Mouse (Mus musculus): Measurements from ENCODE around the gene Cenpx. TPM values are rescaled to one million over a fixed set of nuclear protein-coding genes. Genes with fewer than 3 reads are reported as not detected.

Cenpx gene
- polyA plus RNA-seq, 1 experiment from 2014 or later: 123 TPM

DNA sequence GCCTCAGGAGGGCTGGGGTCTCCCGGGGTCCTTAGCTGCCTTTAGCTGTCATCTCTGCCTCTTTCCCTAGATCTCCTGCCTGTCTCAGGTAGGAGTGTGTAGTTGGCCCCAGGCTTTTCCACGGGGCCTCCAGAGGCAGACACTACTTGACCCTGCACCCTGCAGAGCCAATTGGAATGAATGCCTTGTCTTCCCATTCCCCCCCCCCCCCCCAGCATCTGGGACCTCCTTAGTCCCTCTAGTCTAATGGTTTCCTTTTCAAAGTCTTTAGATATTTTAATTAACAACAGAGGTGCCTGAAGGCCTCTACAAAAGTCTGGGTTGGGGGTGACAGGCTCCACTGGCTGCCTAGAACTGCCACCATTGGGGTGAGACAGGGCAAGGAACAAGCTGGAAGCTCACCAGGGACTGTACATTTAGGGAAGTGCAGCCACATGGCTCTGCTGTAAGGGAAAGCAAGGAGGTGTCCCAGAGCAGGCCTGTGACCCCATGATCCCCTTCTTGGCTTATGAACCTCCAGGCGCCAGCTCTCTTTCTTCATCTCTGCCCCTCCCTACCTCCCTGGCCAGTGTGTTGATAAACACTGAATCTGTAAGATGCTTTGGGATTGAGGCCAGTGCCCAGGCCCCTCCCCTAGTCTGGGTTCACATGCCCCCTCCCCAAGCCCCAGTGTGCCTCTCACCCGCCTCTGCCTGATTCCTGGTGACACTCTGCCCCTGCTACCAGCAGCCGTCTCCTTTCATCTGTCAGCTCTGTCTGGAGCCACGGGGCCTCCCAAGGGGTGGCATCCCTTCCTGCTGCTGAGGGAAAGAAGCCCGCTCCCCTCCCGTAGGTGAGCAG lies 8.8 kb downstream of the Cenpx start:
- H3K36me3 ChIP-seq: peaks cover 60% of the 10 kb centered on the region
- H3K4me1 ChIP-seq: peaks cover 78% of the 10 kb centered on the region
- DNase-seq (ENCODE audit: low spot score): peak; percentile 62
- H3K9me3 ChIP-seq (replicated peaks): no peaks in the 10 kb centered on the region
- H3K27me3 ChIP-seq (ENCODE audit: low read depth, poor library complexity, severe bottlenecking): no peaks in the 10 kb centered on the region
- H3K27ac ChIP-seq: peak overlapping the region; percentile 89
- 6% methylated on average over 8 of the region's 8 CpGs for WGBS
- H3K4me3 ChIP-seq: peak overlapping the region; percentile 37

DNA sequence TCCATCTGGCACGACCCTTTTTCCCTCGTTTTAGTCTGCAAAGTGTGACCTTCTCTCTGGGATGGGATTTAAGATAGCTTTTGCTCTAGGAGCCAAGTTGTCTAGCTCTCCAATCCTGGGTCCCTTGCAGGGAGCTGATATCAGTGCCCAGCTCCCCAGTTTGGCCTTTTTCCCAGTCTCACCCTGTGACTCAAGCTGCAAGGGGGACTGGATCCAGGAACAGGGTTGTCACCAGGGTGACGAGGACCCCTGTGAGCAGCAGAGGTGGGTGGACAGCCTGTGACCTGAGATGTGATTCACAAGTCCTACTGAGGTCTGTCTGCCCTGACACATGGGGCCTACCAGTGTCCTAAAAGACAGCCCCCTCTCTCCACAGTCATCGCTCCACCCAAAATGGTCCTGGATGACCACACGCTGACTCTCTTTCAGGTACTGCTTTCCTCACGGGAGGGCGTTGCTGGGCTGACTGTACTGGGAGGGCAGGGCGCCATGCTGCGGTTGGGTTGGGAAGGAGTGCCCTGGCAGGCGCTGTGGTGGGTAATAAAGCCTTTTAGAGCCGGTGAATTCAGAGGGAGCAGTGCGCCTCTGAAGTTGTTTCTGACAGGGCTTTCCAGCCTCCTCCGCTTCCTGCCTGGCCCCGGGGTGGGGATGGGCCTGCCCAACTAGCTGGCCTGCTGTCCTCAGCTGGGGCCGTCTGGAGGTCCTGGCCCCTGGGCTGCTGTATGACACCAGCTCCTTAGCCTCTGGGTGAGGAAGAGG lies 9.7 kb downstream of the Cenpx start:
- WGBS: 19% methylated on average over 15 of the region's 15 CpGs
- Histone ChIP-seq H3K27ac (peak overlapping the region; percentile 89), H3K4me3 (peak overlapping the region; percentile 37), H3K9me3 (replicated peaks) (no peaks in the 10 kb centered on the region), H3K36me3 (peaks cover 60% of the 10 kb centered on the region), H3K27me3 (ENCODE audit: low read depth, poor library complexity, severe bottlenecking) (no peaks in the 10 kb centered on the region), H3K4me1 (peaks cover 78% of the 10 kb centered on the region)
- DNase-seq (ENCODE audit: low spot score): peak; percentile 63

DNA sequence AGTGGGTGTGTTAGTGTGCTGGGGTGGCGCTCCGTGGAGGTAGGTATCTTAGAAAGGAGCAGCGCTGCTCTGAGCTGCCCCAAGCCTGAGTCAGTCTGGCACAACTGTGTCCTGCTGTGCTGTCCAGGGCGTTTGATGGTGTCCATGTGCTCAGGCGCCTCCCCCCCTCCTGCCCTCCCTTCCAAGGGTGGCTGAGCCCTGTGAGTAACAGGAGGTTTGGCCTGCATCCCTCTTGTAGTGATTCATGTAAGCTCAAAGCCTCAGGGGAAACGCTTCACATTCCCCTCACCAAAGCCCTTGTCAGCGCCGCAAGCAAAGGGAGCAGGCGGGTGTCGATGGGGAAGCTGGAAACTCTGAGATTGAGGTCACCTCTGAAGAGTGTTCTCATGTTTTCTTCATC lies 15.8 kb downstream of the Cenpx start:
- Histone ChIP-seq H3K4me3 (no peak overlapping the region), H3K27me3 (ENCODE audit: low read depth, poor library complexity, severe bottlenecking) (no peaks in the 10 kb centered on the region), H3K36me3 (peaks cover 86% of the 10 kb centered on the region), H3K27ac (peak overlapping the region; percentile 85), H3K9me3 (replicated peaks) (no peaks in the 10 kb centered on the region), H3K4me1 (peaks cover 67% of the 10 kb centered on the region)
- no peak for DNase-seq (ENCODE audit: low spot score)
- 39% methylated on average over 10 of the region's 10 CpGs for WGBS

DNA sequence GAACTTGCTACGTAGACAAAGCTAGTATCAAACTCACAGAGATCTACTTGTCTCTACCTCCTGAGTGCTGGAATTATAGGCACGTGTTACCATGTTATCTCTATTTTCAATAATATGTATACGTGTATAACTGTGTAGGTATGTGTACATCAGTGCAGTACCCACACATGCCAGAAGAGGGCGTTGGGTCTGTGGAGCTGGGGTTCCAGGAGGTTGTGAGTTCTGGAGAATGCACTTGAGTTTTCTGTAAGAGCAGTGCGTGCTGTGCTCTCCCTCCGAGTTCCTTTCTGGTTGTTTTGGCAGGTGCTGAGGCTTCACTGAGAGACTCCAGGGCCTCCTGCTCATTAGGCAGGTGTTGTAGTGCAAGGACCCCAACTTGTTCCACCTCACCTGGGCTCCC lies 17.0 kb downstream of the Cenpx start:
- H3K27me3 ChIP-seq (ENCODE audit: low read depth, poor library complexity, severe bottlenecking): no peaks in the 10 kb centered on the region
- no peaks in the 10 kb centered on the region for H3K9me3 ChIP-seq (replicated peaks)
- H3K36me3 ChIP-seq: peaks cover 87% of the 10 kb centered on the region
- peaks cover 67% of the 10 kb centered on the region for H3K4me1 ChIP-seq
- no peak for DNase-seq (ENCODE audit: low spot score)
- 88% methylated on average over 6 of the region's 6 CpGs for WGBS
- peak overlapping the region; percentile 85; the same call in 1 of the 2 replicates for H3K27ac ChIP-seq
- no peak overlapping the region for H3K4me3 ChIP-seq

DNA sequence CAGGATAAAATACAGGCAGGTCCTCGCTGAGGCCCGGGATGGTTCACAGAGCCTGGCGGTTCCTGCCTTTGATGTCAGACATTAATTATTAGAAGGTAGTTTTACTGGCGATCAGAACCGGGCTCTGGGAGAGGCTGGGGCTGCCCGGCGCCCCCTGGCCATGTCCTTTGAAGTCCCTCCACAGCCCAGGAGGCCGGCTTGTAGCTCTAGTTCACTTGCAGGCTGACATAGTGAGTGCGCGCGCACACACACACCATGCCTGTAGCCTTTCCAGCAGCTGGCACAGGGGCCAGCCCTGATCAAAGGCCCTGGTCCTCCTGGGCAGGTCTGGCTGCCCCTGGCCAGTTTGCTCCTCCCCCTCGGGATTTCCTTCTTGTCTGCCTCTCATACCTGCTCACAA lies 17.9 kb downstream of the Cenpx start:
- Histone ChIP-seq H3K4me3 (peak overlapping the region; percentile 29), H3K27me3 (ENCODE audit: low read depth, poor library complexity, severe bottlenecking) (no peaks in the 10 kb centered on the region), H3K9me3 (replicated peaks) (no peaks in the 10 kb centered on the region), H3K36me3 (peaks cover 86% of the 10 kb centered on the region), H3K27ac (peak overlapping the region; percentile 85), H3K4me1 (peaks cover 65% of the 10 kb centered on the region)
- WGBS: 7% methylated on average over 12 of the region's 12 CpGs
- DNase-seq (ENCODE audit: low spot score): peak; percentile 88

DNA sequence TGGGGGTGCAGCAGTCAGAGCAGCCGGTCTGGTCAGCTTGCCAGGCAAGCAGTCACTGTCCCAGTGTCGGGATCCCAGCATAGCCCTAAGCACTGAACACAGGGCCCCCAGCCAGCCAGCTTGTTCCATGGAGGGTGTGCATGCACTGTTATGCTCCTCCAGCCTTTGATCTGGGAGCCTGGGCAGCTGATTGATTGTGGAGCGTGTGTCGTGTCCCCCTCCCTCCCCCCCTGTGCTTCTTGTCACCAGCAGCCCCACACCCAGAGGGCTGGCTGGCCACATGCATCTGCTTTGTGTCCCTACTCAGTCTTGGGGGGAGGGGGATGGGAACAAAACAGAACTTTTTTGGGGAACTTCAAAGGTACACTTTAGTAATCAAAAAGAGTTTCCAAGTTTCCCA lies 18.4 kb downstream of the Cenpx start:
- DNase-seq (ENCODE audit: low spot score): peak; percentile 78
- Histone ChIP-seq H3K4me1 (peaks cover 61% of the 10 kb centered on the region), H3K27me3 (ENCODE audit: low read depth, poor library complexity, severe bottlenecking) (no peaks in the 10 kb centered on the region), H3K27ac (peak overlapping the region; percentile 85), H3K9me3 (replicated peaks) (no peaks in the 10 kb centered on the region), H3K36me3 (peaks cover 86% of the 10 kb centered on the region), H3K4me3 (peak overlapping the region; percentile 29; the same call in 1 of the 2 replicates)
- 10% methylated on average over 4 of the region's 4 CpGs for WGBS

DNA sequence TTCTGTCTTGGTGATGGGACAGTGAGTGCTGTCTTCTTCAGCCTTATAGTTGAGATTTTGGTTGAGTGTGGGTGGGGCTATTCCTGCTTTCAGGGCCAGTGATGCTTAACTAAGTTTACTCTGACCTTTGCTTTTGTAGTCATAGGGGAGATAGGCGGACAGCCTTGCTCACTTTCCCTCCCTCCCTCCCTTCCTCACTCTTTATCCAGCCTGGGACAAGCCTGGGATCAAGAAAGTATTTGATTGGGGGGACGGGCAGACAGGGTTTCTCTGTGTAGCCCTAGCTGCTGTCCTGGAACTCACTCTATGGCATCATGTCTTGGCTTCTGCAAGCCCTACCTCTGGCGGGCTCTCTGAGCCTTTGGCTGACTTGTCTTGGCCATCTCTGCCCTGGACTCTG lies 20.1 kb downstream of the Cenpx start:
- Histone ChIP-seq H3K4me3 (no peak overlapping the region), H3K27ac (peak overlapping the region; percentile 85)
- WGBS: 85% methylated on average over 3 of the region's 3 CpGs

DNA sequence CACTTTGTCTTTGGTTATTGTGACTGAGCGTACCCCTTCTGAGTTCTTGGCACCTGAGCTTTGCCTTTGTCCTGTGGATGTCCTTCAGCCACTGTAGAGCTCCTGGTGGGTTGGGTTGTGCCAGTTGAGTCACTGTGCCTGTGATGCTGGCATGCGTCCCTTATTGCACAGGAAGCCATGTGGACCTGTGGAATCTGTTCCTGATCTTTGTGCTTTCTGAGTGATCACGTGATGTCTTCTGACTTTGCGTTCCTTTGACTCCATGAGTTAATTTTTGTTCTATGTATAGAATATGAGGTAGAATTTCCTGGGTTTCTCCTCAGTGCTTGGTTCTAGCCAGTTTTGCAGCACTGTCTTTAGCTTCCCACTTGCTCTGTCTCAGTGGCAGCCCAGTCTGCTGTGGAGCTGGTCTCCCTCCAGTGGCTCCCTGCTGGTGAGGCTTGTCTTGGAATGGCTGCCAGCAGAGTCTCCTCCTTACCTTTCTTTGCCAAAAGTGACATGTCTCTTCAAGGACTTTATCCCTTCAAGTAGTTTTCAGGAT lies 21.0 kb downstream of the Cenpx start:
- no peak overlapping the region for H3K27ac ChIP-seq
- H3K27me3 ChIP-seq (ENCODE audit: low read depth, poor library complexity, severe bottlenecking): no peaks in the 10 kb centered on the region
- H3K9me3 ChIP-seq (replicated peaks): no peaks in the 10 kb centered on the region
- 94% methylated on average over 4 of the region's 4 CpGs for WGBS
- DNase-seq (ENCODE audit: low spot score): no peak
- H3K36me3 ChIP-seq: peaks cover 86% of the 10 kb centered on the region
- peaks cover 34% of the 10 kb centered on the region for H3K4me1 ChIP-seq
- no peak overlapping the region for H3K4me3 ChIP-seq

More for the DNA sequence above, 20.1 kb downstream of the Cenpx start:
- no peak for DNase-seq (ENCODE audit: low spot score)
- Histone ChIP-seq H3K27me3 (ENCODE audit: low read depth, poor library complexity, severe bottlenecking) (no peaks in the 10 kb centered on the region), H3K36me3 (peaks cover 84% of the 10 kb centered on the region), H3K4me1 (peaks cover 44% of the 10 kb centered on the region), H3K9me3 (replicated peaks) (no peaks in the 10 kb centered on the region)

DNA sequence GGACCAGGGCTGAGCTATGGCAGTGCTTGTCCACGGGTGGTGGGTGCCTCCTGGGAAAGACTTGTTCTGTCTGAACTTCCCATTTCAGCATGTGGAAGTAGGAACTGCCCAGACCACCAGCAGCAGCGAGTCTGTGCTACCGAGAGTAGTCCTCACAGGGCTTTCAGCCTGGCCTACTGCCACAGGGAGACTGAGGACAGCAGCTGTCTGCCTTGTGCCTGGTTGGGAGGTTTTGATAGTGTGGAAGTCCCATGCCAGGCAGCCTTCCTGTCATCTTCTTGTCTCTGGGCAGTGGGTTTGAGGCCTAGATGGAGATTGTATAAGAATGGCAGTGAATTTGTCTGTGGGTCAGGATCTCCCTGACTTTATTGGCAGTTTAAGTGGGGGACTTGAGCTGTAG lies 24.2 kb downstream of the Cenpx start:
- Histone ChIP-seq H3K27ac (peak overlapping the region; percentile 7; the same call in 1 of the 2 replicates), H3K4me3 (no peak overlapping the region), H3K36me3 (peaks cover 90% of the 10 kb centered on the region), H3K27me3 (ENCODE audit: low read depth, poor library complexity, severe bottlenecking) (no peaks in the 10 kb centered on the region), H3K9me3 (replicated peaks) (no peaks in the 10 kb centered on the region), H3K4me1 (peaks cover 12% of the 10 kb centered on the region)
- WGBS: 91% methylated on average over 3 of the region's 3 CpGs
- DNase-seq (ENCODE audit: low spot score): no peak

DNA sequence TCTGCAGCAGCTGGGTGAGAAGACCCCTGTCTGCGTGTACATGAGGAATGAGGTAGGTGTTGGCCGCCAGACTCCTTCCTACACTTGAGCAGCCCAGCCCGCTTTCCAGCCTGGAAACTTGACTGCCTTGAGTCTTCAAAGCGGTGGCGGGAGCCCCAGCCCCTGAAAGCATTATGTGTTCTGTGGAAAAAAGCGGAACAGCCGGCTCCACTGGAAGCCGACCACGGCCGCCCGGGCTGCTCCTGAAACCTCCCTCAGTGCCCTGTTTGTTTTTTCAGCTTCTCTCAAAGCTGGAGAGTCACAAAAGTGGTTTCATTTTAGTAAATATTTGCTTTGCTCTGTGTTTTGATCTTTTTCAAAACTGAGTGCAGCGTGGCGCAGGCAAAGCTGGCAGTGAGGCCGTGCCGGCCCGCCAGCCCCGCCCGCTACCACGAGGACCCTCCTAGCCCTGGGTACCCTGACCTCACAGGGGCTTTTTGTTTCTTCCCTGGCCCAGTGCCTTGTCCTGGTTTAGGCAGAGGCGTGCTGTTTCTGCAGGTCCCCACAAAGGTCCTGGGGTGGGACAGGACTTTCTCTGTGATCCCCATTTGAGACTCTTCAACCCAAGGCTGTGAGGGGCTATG lies 26.8 kb downstream of the Cenpx start:
- Histone ChIP-seq H3K36me3 (peaks cover 88% of the 10 kb centered on the region), H3K27ac (no peak overlapping the region), H3K4me3 (no peak overlapping the region), H3K27me3 (ENCODE audit: low read depth, poor library complexity, severe bottlenecking) (no peaks in the 10 kb centered on the region), H3K4me1 (peaks cover 16% of the 10 kb centered on the region), H3K9me3 (replicated peaks) (no peaks in the 10 kb centered on the region)
- 90% methylated on average over 20 of the region's 20 CpGs for WGBS
- DNase-seq (ENCODE audit: low spot score): no peak

DNA sequence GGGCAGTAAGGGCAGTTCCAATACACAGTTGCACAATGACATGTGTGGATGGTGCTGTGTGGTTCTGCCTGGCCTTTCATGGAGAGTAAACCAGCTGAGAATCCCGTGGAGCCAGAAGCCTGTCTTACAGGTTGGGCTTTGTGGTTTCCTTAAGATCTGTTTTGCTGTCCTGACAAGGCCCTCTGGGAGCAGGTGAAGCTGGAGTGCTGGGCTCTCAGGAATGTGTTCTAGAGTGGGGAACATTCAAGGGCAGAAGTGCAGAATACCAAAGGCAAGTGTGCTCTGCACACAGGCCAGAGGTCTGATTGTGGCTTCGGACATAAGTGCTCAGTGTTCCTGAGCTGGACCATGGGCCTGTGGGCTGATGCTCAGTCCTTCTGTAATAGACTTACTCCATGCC lies 28.9 kb downstream of the Cenpx start:
- Histone ChIP-seq H3K9me3 (replicated peaks) (no peaks in the 10 kb centered on the region), H3K4me3 (no peak overlapping the region), H3K27ac (peak overlapping the region; percentile 53), H3K36me3 (peaks cover 92% of the 10 kb centered on the region), H3K4me1 (peaks cover 16% of the 10 kb centered on the region), H3K27me3 (ENCODE audit: low read depth, poor library complexity, severe bottlenecking) (no peaks in the 10 kb centered on the region)
- 94% methylated on average over 2 of the region's 2 CpGs for whole genome bisulfite sequencing
- DNase-seq (ENCODE audit: low spot score): no peak

DNA sequence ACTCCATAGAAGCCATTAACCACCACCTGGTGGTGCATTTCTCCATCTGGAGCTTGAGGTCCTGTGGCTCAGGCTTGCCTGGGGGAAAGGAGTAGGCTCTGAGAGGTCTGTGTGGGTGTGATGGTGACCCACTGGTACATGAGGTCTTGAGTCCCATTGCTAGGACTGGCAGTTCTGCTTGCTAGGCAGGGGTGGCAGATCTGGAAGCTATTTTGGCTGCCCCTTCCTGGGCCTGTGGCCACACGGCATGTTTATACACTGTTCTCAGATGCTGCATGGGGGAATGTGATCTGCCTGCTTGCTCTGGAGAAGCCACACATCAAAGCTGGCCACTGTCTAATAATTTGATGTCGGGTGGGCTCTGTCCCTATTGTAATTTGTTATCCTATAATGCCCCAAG lies 29.5 kb downstream of the Cenpx start:
- Histone ChIP-seq H3K4me3 (no peak overlapping the region), H3K36me3 (peaks cover 92% of the 10 kb centered on the region), H3K27me3 (ENCODE audit: low read depth, poor library complexity, severe bottlenecking) (no peaks in the 10 kb centered on the region), H3K27ac (0 out of 2 replicates have a peak overlapping the region, but pooled peaks have one; percentile 53), H3K9me3 (replicated peaks) (no peaks in the 10 kb centered on the region), H3K4me1 (peaks cover 16% of the 10 kb centered on the region)
- no peak for DNase-seq (ENCODE audit: low spot score)
- WGBS: 82% methylated on average over 2 of the region's 2 CpGs
